Mouse (Mus musculus) left cerebral cortex, adult 9 months (tissue): ENCODE measurements around the gene Fdxr.

Experiments
- DNase-seq, 2 experiments: peaks; one replicate each; pipeline ENCODE4 v3.0.0; 2022; ENCODE audit warnings: low spot score in 2 of 2

Fdxr gene

GRCm38 (mm10) chr11:115276780-115277603 lies at the start of gene Fdxr:
TSS of gene Fdxr (minus strand) at chr11:115277050.
- peak; percentile 99 for DNase-seq

- DNase-seq, result no peak
Measured at GRCm38 (mm10) chr11:115323354-115323753, 46.5 kb upstream of the Fdxr start.

GRCm38 (mm10) chr11:115321906-115322693 lies 45.2 kb upstream of the Fdxr start, which contains the start of gene Ush1g:
TSS of gene Ush1g (minus strand) at chr11:115322041.
- peak in 1 of 2 experiments; percentile 30 for DNase-seq

DNA sequence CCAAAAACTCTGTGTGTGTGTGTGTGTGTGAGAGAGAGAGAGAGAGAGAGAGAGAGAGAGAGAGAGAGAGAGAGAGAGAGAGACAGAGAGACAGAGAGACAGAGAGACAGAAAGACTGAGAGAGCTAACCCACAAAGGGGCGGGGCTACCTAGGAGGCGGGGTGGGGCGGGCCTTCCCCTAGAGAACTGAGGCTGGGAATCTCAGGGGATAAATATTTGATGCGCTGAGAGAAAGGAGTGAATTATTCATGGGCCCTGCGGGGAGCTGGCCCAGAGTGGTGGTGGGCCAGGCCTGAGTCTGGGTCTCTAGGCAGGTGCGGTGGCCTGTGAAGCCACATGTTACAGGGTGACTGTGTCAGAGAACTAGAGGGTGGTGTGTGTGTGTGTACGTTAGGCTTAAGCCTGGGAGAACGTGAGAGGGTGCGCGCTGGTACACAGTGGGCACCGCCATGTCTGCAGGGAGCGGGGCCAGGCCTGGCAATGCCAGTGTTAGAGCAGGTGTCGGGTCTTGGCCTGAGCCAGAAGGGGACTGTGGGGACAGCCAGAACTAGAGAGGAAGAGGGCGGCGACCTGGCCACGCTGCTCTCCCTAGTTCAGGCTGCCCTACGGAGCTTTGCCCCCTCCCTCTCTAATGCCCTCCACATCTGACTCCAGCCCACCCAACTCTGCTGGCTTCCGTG lies 43.0 kb upstream of the Fdxr start:
- DNase-seq, result no peak

GRCm38 (mm10) chr11:115318245-115319027 lies 41.6 kb upstream of the Fdxr start:
- no peak for DNase-seq

GRCm38 (mm10) chr11:115317204-115317603 lies 40.4 kb upstream of the Fdxr start:
- DNase-seq, result no peak

- no peak for DNase-seq
Measured at GRCm38 (mm10) chr11:115314249-115314648, 37.4 kb upstream of the Fdxr start.

DNA sequence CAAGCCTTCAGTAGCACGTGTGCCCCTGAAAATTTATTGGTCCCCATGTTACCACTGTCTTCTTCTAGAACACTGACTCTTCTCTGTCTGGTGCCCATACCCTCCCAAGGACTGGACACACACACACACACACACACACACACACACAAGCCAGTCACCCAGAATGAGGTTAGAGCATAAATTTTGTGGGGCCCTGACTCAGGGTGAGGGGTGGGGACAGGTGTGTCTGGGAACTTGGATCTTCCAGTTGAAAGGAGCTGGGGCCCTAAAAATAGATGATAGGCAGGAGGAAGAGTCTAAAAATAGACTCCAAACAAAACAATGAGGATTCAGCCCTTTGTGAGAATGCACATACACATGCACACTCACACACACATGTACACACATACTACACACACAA lies 31.9 kb upstream of the Fdxr start:
- no peak for DNase-seq

DNA sequence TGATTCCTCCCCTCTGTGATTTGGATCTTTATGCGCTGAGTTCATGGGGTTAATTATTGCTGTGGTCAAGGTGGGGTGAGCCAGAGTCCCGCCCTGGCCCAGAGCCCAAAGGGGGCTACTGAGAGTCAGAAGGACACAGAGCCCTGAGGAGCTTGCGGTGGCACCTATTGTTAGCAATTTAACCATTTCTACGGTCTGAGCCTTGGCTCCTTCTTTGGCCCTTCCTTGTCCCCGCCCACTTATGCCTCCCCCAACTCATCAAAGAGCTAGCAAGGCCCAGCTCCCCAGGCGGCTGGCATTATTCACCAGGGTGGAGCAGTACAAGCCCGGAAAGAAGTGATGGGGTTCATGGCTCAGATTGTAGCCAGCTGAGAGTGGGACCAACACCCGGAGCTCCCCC lies 30.0 kb upstream of the Fdxr start, which contains the start of gene Otop2:
TSS of gene Otop2 (plus strand) at position 301 of the 400 bp plus-strand sequence.
- DNase-seq, result no peak

DNA sequence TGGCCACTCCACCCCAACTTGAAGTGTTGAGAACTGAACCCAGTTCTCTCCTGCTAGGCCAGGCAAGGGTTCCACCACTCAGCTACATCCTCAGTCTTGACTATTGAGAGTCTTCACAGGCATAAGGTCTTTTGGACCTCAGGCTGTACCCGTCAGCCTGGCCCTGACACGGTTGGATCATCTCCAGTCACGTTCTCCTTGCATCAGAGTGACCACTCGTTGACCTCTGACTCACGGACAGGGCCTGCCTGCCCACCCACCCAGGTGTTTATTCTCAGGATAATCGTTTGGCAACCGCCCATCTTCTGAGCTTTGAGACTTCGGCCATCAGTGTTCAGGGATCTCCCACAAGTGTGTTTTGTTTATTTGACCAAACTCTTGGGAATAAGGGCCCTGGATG lies 26.3 kb upstream of the Fdxr start:
- DNase-seq, result no peak

DNA sequence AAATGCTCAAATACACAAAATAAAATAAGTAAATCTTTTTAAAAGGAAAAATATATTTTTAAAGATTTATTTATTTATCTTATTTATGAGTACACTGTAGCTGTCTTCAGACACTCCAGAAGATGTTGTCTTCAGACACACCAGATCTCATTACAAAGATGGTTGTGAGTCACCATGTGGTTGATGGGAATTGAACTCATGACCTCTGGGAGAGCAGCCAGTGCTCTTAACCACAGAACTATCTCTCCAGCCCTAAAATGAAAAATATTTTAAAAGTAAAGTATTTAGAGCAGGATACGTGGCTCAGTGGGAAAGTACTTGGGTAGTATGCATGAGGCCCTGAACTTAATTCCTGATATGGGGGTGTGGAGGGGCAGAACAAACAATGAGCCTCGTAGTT lies 24.5 kb upstream of the Fdxr start:
- DNase-seq, result no peak

DNA sequence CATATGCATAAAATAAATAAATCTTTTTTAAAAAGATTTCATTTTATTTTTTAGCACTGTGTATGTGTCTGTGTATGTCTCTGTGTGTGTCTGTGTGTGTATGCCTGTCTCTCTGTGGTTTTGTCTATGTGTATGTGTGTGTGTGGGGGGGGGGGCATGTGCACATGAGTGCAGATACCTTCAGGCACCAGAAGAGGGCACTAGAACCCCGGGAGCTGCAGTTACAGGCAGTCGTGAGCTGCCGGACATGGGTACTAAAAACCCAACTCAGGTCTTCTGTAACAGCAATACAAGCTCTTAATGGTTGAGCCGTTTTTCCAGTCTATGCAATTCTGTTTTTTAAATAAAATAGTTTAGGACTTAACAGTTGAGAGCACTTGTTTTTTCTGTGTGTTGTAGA lies 23.9 kb upstream of the Fdxr start:
- DNase-seq, result no peak

GRCm38 (mm10) chr11:115298160-115298559 lies 21.3 kb upstream of the Fdxr start:
- DNase-seq, result no peak

- DNase-seq, result peak; percentile 63 to 82
Measured at GRCm38 (mm10) chr11:115297214-115297826, 20.5 kb upstream of the Fdxr start, which contains the start of gene Fads6. TSS of gene Fads6 (minus strand) at chr11:115297663.

DNA sequence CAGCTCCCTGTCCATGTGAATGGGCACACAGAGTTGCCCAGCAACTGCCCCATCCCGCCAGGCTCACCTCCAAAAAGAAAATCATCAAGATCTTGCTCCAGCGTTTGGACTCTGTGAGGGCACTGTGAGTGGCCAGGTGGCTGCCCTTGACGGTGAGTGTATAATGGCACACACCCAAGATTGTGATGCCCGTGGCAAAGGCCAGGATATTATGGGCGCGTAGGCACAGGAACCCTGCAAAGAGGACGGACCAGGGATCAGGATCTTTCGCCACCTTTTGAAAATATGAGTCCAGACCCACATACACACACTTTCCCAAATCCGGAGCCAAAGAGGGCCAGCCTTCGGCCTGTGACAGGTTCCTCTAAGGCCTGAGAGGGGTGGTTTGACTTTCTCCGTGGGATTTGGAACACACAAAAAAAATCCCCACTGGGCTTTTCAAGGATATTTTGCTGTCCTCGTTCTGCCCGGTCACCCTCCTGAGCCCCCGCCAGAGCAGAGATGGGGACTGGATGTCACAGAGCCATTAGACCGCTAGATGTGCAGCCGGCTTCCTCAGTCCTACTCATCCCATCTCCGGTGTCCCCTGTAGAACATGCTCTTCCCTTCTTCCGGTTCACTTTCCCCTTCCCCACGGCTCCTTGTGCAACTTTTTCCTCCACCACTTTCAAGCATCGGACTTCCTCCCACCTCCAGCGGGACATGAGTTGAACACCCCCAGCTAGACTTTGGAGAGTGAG lies 19.8 kb upstream of the Fdxr start:
- no peak for DNase-seq

DNA sequence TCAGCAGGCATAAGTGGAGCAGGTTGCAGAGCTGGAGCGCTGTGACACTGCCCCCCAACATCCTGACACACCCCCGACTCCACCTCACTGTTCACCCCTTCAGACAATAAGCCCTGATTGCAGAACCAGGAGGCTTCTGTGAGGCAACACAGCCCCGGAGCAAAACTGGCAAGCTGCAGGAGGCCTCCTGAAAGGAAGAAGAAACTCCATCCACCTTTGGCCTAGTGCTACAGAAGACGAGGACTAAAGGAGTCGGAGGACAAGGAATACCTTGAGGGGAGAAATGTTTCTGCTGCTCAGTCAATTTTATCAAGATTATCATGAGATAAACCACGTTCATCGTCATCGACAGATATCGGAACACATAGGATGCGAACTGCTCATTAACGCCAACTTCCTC lies 19.1 kb upstream of the Fdxr start:
- DNase-seq, result no peak

DNA sequence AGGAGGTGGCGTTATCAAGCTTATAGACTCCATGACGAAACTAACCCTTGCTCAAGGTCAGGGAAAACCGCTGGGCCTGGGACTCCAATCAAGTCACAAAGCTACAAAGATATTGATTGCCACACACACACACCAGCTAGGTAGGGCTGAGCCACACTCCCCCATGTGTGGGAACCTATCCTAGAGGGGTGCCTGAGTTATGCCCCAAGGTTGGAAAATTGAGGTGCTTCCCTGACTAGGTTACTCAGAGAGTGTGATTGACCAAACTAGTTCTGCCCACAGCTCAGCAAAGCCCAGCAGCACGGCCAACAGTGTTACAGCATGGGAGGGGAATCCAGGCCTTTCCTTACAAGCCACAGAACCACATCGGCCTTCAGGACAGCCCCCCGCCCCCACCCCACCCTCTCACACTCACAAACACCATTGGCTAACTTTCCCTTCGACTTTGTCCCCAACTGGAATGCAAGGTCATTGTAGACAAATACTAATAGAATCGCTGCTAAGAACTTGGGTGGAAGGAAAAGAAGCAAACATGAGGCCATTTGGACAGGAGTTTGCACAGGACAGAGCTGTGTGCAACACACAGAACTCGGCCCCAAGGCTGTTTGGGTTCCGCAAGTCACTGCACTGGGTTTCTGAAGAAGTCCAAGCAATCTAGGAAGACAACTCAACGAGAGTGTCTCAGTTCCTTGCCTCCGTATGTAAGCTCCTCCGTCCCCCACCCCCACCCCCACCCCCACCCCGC lies 16.0 kb upstream of the Fdxr start:
- DNase-seq, result no peak

DNA sequence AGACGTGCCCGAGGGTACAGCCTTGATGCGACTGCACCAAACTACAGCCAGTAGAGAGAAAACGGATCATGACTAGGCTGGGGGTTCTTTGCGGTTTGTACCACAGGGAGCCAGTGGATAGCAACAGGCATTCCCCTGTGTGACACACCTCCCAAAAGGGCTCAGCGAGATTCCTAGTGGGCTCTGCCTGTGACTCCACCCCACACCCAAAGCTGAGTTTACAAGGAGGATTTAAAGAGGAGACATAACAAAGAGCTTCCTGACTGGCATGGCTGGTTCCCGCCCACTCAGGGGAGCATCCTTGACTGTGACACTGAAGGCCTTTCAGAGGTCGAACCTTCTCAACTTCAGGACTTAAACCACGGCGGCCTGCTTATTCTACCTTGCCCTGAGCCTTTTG lies 14.7 kb upstream of the Fdxr start:
- no peak for DNase-seq

- no peak for DNase-seq
Measured at GRCm38 (mm10) chr11:115290919-115291318, 14.1 kb upstream of the Fdxr start.

- no peak for DNase-seq
Measured at GRCm38 (mm10) chr11:115290314-115290713, 13.5 kb upstream of the Fdxr start.
